Mouse (Mus musculus) Muller cell, postnatal 12 days (primary cell): ENCODE measurements around the gene Dnah14.
"Not testable (repeated sequence)": the region's sequence is repeated elsewhere in the genome, so short reads cannot be mapped to it uniquely, and the experiment has no call there.

Experiments used
- DNase-seq: peaks from one replicate; pipeline ENCODE4 v3.0.0-alpha.2; 2015; ENCODE audit errors: inconsistent ontology term

Gene Dnah14

DNA sequence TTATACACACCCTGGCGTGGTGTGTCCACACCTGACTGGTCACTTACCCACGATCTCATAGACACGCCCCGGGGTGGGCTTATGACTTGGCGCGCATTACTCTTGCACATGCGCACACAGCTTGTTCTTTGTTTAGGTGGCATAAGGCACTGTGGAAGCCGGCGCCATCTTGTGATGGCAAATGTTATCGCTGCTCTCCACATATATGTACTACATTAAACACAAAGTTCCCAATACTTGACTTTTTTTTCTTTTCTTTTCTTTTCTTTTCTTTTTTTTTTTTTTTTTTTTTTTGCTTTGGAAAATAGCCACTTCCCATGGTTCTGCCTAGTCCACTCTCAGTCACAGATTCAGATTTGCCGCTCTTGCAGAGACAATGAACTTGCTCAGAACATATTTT is 206.2 kb downstream of the Dnah14 start:
- DNase-seq = not testable (repeated sequence)

DNA sequence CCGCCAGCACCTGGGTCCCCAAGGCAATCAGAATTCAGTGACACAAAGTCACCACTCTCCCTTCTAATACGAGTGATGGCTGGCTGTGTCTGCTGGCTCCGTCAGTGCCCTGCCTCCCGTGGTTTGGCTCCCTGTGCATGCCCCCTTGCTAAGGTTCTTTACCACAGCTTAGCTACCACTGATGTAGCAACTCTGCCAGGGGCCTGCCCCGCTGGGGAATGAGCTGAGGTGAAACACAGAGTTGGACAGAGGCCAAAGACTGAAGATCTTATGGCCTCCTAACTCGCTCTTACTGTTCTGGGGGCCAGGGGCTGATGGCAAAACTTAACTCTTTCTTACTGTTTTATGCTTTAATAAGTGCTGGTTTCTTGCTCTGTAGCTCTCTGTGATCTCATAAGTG is 213.6 kb downstream of the Dnah14 start:
- DNase-seq = no peak

GRCm38 (mm10) chr1:181793541-181793940 is 217.2 kb downstream of the Dnah14 start:
- DNase-seq = peak; percentile 24

- DNase-seq = no peak
Measured at GRCm38 (mm10) chr1:181799911-181800310, 223.6 kb downstream of the Dnah14 start.

DNA sequence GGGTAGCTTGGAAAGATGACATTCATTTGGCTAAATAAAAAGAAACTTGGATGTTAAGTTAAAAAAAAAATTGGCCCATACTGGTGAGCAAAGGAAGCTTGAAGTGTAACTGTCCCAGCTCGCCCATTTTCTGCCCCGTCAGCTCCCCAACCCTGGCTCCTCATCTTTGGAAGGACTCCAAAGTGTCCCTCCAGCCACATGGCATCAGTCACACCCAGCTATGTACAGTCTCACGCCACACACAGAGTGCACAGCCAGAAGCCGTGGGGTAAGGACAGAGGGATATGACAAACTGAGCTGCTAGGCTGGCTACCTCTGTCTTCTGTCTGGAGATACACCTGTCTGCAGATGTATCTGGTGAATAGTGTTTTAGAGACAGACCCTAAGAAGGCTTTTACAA is 224.3 kb downstream of the Dnah14 start:
- DNase-seq = no peak

GRCm38 (mm10) chr1:181811481-181812223 is 235.3 kb downstream of the Dnah14 start:
- peak; percentile 18 for DNase-seq

- no peak for DNase-seq
Measured at GRCm38 (mm10) chr1:181826716-181827115, 250.4 kb downstream of the Dnah14 start.

GRCm38 (mm10) chr1:181828365-181828764 is 252.0 kb downstream of the Dnah14 start:
- no peak for DNase-seq

- DNase-seq = no peak
Measured at GRCm38 (mm10) chr1:181832720-181833119, 256.4 kb downstream of the Dnah14 start.

DNA sequence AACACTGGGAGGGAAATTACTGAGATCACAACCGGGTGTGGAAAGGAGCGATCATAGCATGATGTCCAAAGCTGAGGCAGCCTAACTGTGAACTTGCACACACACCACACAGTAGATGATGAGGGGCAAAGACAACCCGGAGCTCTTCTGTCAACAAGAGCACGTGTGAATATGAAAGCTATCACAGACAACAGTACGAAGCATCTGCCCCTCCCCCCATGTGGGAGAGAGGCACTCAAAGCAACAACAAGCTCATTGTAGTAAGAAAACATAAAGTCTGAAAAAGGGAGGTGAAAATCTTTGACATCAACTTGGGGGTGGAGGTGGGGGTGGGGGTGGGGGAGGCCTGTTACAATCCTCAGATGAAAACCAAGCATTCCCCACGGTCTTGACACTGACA is 256.8 kb downstream of the Dnah14 start:
- no peak for DNase-seq

GRCm38 (mm10) chr1:181838111-181838510 is 261.8 kb downstream of the Dnah14 start:
- DNase-seq = no peak

GRCm38 (mm10) chr1:181839746-181840366 is 263.5 kb downstream of the Dnah14 start:
- DNase-seq = peak; percentile 20

DNA sequence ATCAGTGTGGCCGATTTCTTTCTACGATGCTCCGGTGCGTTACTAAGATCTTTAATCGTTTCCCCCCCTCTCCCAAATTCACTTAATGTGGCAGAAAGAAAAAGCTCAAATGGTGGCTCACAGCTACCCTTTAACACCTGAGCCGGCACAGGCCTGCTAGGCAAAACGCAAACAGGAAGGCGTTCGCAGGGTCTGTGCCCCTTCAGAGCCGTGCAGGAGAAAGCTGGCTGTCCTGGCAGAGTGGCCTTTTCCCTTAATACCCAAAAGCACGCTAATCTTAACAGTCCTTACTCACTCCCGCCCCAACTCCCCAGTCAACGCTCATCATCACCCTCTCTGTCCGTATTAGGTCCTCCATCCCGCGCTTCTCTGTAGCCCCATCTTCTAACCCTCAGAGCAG is 265.0 kb downstream of the Dnah14 start:
- no peak for DNase-seq

- DNase-seq = peak; percentile 97
Measured at GRCm38 (mm10) chr1:181841864-181842672, 265.7 kb downstream of the Dnah14 start.

DNA sequence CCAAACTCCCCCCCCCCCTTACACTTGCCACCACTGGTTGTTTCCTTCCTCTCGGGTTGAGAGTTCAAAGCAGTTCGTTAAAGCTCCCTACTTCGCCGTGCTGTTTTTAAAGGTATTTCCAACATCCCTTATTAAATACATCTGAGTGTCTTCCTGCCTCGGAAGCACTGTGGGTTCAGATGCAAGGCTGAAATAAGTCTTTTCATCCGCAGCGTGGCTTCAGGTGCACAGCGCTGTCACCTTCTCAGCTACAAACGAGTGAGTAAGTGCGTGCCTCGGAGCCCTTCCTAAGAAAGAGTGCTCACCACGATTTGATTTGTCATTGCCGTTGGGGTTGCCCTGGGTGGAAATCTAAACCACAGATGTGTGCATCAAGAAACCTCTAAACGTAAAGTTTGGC is 266.4 kb downstream of the Dnah14 start, which contains the start of gene Lbr:
TSS of gene Lbr (minus strand) at position 266 of the 400 bp plus-strand sequence.
- DNase-seq = peak; percentile 16

GRCm38 (mm10) chr1:181844874-181845547 is 268.7 kb downstream of the Dnah14 start:
- DNase-seq = no peak

DNA sequence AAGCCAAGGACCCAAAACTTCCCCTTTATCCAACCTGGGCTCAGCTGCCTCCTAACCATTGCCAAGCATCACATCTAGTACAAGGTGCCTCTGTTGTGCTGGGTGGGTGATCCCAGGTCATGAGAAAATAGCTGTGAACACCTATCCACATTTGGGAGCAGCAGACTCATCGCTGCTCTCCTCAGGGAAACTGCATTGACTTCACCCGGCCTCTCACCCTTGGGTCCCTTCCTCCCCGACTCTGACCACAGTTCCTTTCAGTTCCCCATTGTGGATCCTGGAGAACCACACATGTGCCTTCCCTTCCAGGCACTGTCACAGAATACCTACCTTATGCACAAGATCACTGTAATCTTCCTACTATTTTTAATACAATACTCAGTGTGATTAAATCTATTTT is 269.4 kb downstream of the Dnah14 start:
- DNase-seq = no peak

DNA sequence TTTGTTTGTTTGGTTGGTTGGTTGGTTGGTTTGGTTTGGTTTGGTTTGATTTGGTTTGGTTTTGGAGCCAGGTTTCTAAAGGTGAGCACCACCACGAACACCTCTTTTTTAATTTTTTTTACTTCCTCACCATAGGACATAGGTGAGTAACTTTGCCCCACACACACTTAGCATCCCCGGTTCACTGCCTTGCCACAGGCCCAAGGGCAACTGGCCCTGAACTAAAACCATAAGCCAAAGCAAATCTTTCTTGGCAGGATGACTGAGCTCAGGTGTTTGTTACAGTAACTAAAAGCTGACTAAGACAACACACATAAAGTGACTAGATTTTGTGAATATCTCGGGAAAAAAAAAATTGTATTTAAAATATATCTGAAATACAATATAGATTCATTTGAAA is 271.0 kb downstream of the Dnah14 start:
- DNase-seq = no peak

- DNase-seq = peak; percentile 27
Measured at GRCm38 (mm10) chr1:181848210-181848609, 271.9 kb downstream of the Dnah14 start.

DNA sequence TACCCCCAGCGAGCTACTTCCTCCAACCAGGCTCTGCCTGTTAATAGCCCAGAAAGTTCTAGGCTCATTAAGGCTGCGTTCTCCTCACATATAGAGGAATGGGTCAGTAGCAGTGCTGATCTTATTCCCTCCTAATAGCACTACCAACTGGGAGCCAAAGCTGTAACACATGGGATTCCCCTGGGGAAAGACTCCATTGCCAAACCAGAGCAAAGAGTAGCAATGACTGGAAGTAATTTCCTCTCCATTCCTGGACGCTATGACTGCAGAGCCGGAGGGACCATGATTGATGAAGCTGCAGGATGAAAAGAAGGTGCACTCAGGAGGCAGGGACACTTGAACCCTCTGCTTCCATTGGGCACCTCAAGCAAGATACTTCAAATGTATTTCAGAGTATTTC is 274.1 kb downstream of the Dnah14 start:
- DNase-seq = no peak

- peak; percentile 65 for DNase-seq
Measured at GRCm38 (mm10) chr1:181851521-181852310, 275.4 kb downstream of the Dnah14 start.
